Mouse (Mus musculus) thymus, postnatal 14 days (tissue): ENCODE data around the gene Mettl22.

Source experiments
- DNase-seq: peaks from one replicate; pipeline ENCODE4 v3.0.0; 2021

Mettl22 gene

GRCm38 (mm10) chr16:8513236-8513906 lies 42.8 kb downstream of the Mettl22 start, which contains the start of gene Abat:
TSS of gene Abat (plus strand) at chr16:8513429.
- peak; percentile 83 for DNase-seq

GRCm38 (mm10) chr16:8514180-8514579 lies 43.6 kb downstream of the Mettl22 start:
- no peak for DNase-seq

- DNase-seq, result no peak
These were observed 49.9 kb downstream of the Mettl22 start for GRCm38 (mm10) chr16:8520525-8520924.

GRCm38 (mm10) chr16:8521322-8521721 lies 50.7 kb downstream of the Mettl22 start:
- DNase-seq, result no peak

DNA sequence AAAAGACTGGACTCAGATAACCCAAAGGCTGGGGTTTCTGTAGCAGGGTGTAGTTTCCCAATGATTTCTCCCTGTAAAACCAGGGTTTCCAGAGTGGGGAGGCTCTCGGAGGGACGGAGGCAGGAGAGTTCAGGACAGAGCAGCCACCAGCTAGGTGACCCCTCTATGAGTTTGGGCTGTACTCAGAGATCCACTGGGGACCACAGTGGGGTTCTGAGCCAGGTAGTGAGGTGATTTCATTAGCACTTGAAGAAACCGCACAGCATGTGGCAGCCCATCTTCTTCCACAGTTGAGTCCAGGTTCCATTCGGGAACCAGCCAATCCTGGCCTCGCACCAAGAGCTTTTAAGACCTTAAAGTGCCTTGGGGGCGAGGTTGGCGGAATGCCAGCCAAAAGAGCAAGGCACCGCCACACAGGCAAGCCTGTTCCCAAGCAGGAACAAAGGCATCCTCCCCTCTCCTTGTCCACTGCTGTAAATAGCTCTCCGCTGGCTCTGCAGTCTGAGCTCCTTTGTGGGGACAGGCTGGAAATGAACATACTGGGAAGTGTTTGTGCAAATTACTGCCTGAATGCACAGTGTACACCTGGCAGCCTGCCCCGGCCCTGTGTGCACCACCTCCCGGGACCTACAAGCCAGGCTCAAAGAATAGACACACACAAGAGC lies 53.0 kb downstream of the Mettl22 start:
- DNase-seq, result no peak

GRCm38 (mm10) chr16:8524163-8524847 lies 53.7 kb downstream of the Mettl22 start:
- DNase-seq, result no peak

- no peak for DNase-seq
These were observed 54.7 kb downstream of the Mettl22 start for GRCm38 (mm10) chr16:8525293-8525692.

DNA sequence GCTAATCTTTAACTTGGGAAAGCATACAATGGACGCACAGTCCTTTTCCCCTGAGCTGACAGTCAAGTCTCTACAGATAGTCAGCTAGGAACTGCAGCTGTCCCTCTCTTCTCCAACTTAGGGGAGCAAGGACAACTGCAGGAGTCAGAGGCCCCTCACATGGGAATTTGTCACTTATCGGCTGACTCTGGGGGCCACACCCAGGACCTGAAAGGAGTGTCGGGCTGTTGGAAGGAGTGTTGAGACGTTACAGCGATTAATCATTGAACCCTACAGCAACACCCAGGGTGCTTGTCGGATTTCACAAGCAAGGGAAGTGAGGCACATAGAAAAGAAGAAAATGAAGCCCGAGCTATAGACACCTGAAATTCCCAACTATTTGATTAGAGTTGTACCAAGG lies 55.3 kb downstream of the Mettl22 start:
- DNase-seq, result no peak

DNA sequence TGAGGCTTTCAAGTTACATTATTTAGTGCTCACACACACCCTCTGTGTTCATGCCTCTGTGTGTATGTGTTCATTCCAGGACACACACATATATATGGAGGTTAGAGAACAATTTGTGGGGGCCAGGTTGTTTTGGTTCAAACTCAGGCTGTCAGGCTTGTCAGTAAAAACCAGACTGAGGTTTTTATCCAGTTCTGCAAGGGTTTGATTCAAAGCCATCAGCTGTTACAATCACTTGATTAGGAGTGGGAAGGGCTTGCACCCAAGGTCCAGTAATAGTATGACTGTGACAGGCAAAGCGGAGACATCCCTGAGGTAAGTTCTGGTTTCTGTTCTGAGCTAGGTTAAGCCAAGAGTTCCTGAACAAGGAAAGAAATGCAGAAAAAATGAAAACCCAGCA lies 58.8 kb downstream of the Mettl22 start:
- no peak for DNase-seq

DNA sequence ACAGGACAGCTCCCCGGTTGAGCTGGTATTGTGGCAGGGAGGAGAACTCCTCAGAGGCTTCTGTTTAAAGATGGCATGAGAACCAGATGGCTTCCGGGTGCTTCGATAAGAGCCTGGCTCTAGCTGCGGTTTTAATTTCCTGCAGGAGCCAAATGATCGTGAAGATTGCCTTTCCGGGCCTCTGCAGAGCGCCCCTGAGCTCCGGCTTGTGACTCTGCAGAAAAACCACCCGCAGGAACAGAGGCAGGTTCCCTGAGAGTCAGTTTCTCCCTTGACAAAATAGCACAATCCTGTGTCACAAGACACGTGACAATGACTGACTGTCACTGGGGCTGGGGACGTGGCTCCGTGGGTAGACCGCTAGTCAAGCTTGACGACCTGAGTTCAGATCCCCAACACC lies 59.4 kb downstream of the Mettl22 start:
- peak; percentile 21 for DNase-seq

- no peak for DNase-seq
These were observed 61.9 kb downstream of the Mettl22 start for GRCm38 (mm10) chr16:8532461-8532860.

DNA sequence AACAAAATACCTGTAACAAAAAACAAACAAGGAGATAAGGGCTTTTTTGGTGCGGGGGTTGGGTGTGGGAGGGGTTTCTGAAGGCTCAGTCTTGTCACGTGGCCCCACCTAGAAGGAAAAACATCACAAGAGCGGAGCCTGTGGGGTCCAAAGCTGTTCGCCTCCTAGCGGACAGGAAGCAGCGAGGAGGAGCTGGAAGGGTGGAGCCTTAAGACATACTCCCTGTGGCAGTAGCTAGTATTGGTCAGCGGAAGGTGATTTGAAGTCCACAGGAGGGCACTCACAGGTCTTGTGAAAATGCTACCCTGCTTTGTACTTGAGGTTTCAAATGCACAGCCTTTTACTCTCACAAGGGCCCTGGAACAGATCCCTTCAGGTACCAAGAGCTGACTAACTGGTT lies 62.3 kb downstream of the Mettl22 start:
- DNase-seq, result no peak

DNA sequence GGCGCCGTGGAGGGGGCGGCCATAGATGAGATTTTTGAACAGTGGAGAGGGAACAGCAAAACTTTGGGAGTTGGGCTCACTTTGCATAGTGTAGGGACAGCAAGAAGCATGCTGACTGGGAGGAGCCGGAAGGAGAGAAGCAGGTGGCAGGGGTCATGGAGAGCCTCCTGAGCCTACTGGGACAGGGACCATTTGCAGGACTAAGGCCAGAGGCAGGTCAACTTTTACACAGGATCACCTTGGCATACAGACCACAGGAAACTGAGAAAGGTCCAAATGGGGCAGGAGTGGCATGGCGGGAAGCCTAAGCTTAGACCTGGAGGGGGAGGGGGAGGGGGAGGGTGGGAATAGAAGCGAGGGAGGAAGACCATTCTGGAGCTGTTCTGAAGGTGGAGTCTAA lies 62.9 kb downstream of the Mettl22 start:
- DNase-seq, result no peak

DNA sequence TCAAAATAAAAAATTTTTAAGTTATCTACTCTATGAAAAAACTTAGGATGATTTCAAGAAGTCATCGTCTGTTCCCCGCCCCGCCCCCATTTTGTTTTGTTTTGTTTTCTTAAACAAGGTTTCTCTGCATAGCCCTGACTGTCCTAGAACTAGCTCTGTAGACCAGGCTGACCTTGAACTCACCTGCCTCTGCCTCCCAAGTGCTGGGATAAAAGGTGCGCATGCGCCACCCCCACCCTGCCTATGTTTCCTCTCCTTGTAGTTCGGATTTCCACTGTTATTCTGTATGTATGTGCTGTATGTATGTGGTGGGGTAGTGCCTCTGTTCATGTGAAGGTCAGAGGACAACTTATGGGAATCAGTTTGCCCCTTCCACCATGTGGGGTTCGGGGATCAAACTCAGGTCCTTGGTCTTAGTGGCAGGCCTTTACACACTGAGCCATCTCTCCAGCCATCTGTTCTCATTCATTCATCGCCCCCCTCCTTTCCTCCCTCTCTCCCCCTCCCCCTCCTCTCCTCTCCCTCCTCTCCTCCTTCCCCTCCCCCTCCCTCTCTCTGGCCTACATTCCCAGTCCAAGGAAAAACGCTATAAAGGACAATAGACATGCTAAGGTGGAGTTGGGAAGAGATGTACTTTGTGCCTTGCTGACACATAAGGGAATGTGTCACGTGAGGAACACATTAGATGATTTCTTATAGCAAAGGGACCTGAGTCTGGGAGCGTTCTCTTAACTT lies 64.0 kb downstream of the Mettl22 start:
- no peak for DNase-seq

DNA sequence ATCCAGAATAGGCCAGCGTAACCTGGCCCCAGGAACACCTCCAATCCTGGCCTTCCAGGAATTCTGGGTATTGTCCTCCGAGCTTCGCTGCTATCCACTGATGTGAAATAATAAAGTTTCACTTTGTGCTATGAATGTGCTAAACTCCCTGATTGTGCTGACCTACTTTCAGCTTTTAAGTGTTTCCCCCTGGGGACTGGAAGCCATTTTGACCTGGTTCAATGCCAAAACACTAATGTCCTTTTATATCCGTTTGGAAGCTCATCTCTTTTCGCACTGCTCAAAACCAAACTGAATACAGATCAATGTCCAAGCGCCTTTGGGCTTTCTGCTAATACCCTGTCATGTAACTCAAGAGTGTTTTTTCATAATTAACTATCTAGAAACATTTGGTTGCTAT lies 64.8 kb downstream of the Mettl22 start:
- DNase-seq, result no peak

DNA sequence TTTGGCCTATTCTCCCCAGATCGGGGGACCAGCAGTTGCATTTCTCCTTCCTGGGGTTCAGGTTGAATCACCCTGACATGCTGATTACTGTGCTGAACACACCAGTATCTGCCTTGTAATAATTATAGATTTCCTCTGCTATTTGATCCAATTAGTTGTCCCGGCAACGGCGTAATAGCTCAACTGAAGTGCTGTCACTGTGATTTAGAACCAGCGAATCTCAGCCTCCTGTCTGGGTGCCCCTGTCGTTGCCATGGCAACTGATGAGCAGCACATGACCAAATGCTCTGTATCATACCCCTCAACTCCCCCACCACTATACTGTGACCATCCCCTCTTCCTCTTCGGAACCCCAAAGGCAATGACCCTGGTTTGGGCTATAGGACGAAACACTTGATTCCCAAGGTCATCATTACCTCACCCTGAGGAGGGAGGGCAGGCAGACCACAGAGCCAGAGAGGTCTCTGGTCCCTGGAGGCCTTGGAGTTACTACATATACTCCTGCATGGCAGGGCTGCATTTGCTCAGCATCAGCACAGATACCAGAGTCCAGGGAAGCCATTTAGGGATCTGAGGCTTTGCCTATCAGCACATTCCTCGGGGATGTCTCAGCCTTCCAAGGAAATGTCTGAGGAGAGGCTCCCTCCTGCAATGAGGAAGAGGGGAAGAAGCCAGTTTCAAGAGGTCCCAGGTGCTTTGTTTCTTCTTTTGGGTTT lies 68.7 kb downstream of the Mettl22 start:
- DNase-seq, result no peak
